Mouse (Mus musculus): ENCODE measurements around the gene Dnmt3l. TPM values are rescaled to one million over a fixed set of nuclear protein-coding genes. Genes with fewer than 3 reads are reported as not detected.

The Dnmt3l gene
- total and polyA plus RNA-seq, 3 experiments, result 0.16 TPM; not detected in 2

DNA sequence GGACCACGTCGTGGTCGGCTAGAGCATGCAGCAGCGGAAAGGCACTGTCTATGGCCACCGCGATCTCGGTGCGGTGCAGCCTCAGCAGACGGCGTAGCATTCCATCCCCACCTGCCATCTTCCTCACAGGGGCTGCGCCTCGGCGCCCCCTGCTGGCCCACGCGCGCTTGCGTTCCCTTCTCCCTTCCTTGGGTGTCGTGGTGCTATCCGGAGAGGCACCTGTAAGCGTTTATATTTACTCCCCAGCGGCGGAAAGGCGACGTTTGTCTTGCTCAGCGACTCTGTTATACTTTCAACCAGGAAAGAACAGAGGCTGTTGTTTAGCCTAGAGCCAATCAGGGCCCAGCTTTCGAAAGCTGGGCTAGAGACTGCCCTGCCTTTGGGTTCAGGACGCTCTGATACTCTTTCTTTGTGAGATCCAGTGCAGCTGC is 1.7 kb downstream of the Dnmt3l start, which contains the start of gene Aire:
Aire (minus strand) TSS at position 205 of the 431 bp plus-strand sequence.
- H3K9me3 ChIP-seq (replicated peaks), result no peaks in the 10 kb centered on the region
- TF ChIP-seq CTCF (IDR thresholded peaks at IDR 0.05; ENCODE audit: low read depth, low read length) (peak; percentile 60), GATA1 (IDR thresholded peaks at IDR 0.05; ENCODE audit: borderline replicate concordance, low read length) (no peak)
- H3K4me3 ChIP-seq (ENCODE audit: low read depth, low read length), result no peak within 1 kb of the TSS
- DNase-seq (ENCODE audit: low spot score) (no peak), ATAC-seq (ENCODE audit: extremely low read depth, insufficient number of reproducible peaks, low FRiP score, poor library complexity, severe bottlenecking) (no peak)
- no peaks in the 10 kb centered on the region for H3K36me3 ChIP-seq (replicated peaks)
- peaks cover 19% of the 10 kb centered on the region for H3K27me3 ChIP-seq (ENCODE audit: insufficient read depth, low read length)
- no peaks in the 10 kb centered on the region for H3K4me1 ChIP-seq (ENCODE audit: insufficient read depth, low read depth, low read length)

DNA sequence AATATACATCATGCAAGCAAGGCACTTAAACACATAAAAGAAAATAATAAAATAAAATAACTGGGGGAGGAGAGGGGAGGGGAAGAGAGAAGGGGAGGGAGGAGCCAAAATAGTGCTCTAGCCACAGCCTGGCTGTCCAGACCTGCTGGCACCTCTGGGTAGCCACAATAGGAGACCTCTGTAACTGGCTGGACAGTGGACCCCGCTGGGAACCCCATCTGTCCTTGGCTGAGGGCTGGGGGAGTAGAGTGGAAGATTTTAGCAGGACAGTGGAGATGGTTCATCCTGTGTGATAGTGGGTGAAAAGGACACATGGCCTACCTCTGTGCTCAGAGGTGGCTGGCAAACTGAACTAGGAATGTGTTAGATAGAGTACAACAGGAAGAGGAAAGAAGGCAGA is 2.8 kb downstream of the Dnmt3l start:
- H3K9me3 ChIP-seq (replicated peaks), result no peaks in the 10 kb centered on the region
- H3K4me3 ChIP-seq (ENCODE audit: low read depth, low read length), result no peak overlapping the region
- TF ChIP-seq GATA1 (IDR thresholded peaks at IDR 0.05; ENCODE audit: borderline replicate concordance, low read length) (no peak), TAL1 (conservative IDR thresholded peaks at IDR 0.05; ENCODE audit: low read depth, low read length) (no peak), CTCF (IDR thresholded peaks at IDR 0.05; ENCODE audit: low read depth, low read length) (no peak), GATA2 (IDR thresholded peaks at IDR 0.05; ENCODE audit: borderline replicate concordance, low read depth, low read length) (no peak), POLR2AphosphoS5 (IDR thresholded peaks at IDR 0.05; ENCODE audit: insufficient replicate concordance, low read depth, low read length) (no peak)
- no peak for ATAC-seq (ENCODE audit: extremely low read depth, insufficient number of reproducible peaks, low FRiP score, poor library complexity, severe bottlenecking)
- no peaks in the 10 kb centered on the region for H3K4me1 ChIP-seq (ENCODE audit: insufficient read depth, low read depth, low read length)
- no peaks in the 10 kb centered on the region for H3K36me3 ChIP-seq (replicated peaks)
- no peak for DNase-seq (ENCODE audit: low spot score)
- peaks cover 21% of the 10 kb centered on the region for H3K27me3 ChIP-seq (ENCODE audit: insufficient read depth, low read length)

DNA sequence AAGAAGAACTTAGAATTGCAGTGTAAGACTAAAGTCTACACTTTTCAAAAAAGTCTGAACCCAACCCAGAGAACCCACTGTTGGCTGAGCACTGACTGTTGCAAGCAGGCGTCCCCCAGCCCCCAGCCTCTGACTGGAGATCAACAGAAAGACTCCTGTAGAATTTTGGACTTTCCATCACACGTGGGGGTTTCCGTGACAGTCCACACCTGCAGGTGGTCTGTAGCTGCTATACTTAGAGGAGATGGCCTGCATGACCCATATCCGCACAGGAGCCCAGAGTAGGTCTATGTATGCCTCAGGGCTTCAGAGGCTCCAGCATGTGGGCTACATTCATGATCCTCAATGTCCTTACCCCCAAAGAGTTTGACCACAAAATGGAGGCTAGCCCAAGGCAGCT is 4.6 kb downstream of the Dnmt3l start:
- Histone ChIP-seq H3K4me3 (ENCODE audit: low read depth, low read length) (no peak overlapping the region), H3K9me3 (replicated peaks) (no peaks in the 10 kb centered on the region), H3K4me1 (ENCODE audit: insufficient read depth, low read depth, low read length) (no peaks in the 10 kb centered on the region), H3K36me3 (replicated peaks) (no peaks in the 10 kb centered on the region), H3K27me3 (ENCODE audit: insufficient read depth, low read length) (peaks cover 20% of the 10 kb centered on the region)
- ATAC-seq (ENCODE audit: extremely low read depth, insufficient number of reproducible peaks, low FRiP score, poor library complexity, severe bottlenecking) (no peak), DNase-seq (ENCODE audit: low spot score) (no peak)
- no peak for TF ChIP-seq TAL1 (conservative IDR thresholded peaks at IDR 0.05; ENCODE audit: low read depth, low read length)
- no peak for TF ChIP-seq POLR2AphosphoS5 (IDR thresholded peaks at IDR 0.05; ENCODE audit: insufficient replicate concordance, low read depth, low read length)
- TF ChIP-seq GATA2 (IDR thresholded peaks at IDR 0.05; ENCODE audit: borderline replicate concordance, low read depth, low read length), result no peak
- TF ChIP-seq GATA1 (IDR thresholded peaks at IDR 0.05; ENCODE audit: borderline replicate concordance, low read length), result no peak
- no peak for TF ChIP-seq CTCF (IDR thresholded peaks at IDR 0.05; ENCODE audit: low read depth, low read length)

DNA sequence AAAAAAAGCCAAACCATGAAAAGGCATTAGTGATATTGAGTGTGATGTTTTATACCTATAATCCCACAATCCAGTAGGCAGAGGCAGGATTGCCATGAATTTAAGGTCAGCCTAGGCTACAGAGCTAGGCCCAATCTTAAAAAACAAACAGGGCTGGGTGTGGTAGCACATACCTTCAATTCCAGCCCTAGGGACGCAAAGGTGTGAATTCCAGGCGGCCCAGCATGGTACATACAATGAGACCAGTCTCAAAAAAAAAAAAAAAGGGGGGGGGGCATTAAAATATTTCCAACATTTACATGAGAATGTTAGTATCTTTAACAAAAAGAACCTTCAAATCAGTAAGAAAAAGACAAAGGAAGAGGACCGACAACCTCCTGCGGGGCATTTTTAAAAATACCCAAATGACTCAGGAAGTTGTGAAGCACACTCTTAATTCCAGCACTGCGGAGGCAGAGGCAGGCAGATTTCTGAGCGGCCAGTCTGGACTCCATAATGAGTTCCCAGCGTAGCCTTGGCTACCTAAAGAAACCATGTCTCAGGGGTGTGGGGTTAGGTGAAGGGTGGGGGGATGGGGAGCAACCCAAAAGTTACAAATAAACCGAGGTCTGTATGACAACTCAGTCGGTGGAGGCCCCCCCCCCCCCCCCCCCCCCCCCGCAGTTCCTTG is 6.4 kb downstream of the Dnmt3l start:
- Histone ChIP-seq H3K36me3 (replicated peaks) (no peaks in the 10 kb centered on the region), H3K4me3 (ENCODE audit: low read depth, low read length) (no peak overlapping the region)

DNA sequence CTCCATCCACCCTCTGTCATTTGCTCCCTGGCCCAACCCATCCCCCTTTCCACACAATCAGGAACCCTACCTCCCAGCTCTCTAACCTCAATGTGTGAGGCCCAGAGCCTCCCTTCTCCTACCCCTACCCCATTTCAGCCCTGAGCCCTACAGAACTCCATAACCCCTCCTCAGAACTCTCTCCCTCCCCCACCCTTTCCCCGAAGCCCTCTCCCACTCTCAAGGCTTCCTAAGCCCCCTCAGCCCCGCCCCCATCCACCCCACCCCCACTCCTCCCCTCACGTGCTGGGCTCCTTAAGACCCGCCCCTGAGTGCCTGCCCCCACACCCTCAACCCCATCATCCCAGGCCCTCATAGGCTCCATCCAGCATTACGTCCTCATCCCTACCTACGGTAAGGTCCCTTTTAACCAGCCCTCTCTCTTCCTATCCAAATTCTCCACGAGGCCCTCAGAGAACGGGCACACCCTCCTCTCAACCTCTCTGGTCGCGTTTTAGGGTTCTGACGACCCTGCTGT is 7.8 kb downstream of the Dnmt3l start:
- Histone ChIP-seq H3K36me3 (replicated peaks) (no peaks in the 10 kb centered on the region), H3K4me3 (ENCODE audit: low read depth, low read length) (no peak overlapping the region), H3K9me3 (replicated peaks) (no peaks in the 10 kb centered on the region), H3K27me3 (ENCODE audit: insufficient read depth, low read length) (peaks cover 16% of the 10 kb centered on the region), H3K4me1 (ENCODE audit: insufficient read depth, low read depth, low read length) (no peaks in the 10 kb centered on the region)
- no peak for ATAC-seq (ENCODE audit: extremely low read depth, insufficient number of reproducible peaks, low FRiP score, poor library complexity, severe bottlenecking)
- DNase-seq (ENCODE audit: low spot score), result no peak
- TF ChIP-seq GATA2 (IDR thresholded peaks at IDR 0.05; ENCODE audit: borderline replicate concordance, low read depth, low read length) (no peak), POLR2AphosphoS5 (IDR thresholded peaks at IDR 0.05; ENCODE audit: insufficient replicate concordance, low read depth, low read length) (no peak), TAL1 (conservative IDR thresholded peaks at IDR 0.05; ENCODE audit: low read depth, low read length) (no peak), GATA1 (IDR thresholded peaks at IDR 0.05; ENCODE audit: borderline replicate concordance, low read length) (no peak), CTCF (IDR thresholded peaks at IDR 0.05; ENCODE audit: low read depth, low read length) (no peak)

More for the DNA sequence above, 6.4 kb downstream of the Dnmt3l start:
- DNase-seq (ENCODE audit: low spot score) (no peak), ATAC-seq (ENCODE audit: extremely low read depth, insufficient number of reproducible peaks, low FRiP score, poor library complexity, severe bottlenecking) (no peak)
- peaks cover 16% of the 10 kb centered on the region for H3K27me3 ChIP-seq (ENCODE audit: insufficient read depth, low read length)
- H3K4me1 ChIP-seq (ENCODE audit: insufficient read depth, low read depth, low read length), result no peaks in the 10 kb centered on the region
- no peaks in the 10 kb centered on the region for H3K9me3 ChIP-seq (replicated peaks)
- TF ChIP-seq POLR2AphosphoS5 (IDR thresholded peaks at IDR 0.05; ENCODE audit: insufficient replicate concordance, low read depth, low read length) (no peak), TAL1 (conservative IDR thresholded peaks at IDR 0.05; ENCODE audit: low read depth, low read length) (no peak), GATA1 (IDR thresholded peaks at IDR 0.05; ENCODE audit: borderline replicate concordance, low read length) (no peak), CTCF (IDR thresholded peaks at IDR 0.05; ENCODE audit: low read depth, low read length) (no peak), GATA2 (IDR thresholded peaks at IDR 0.05; ENCODE audit: borderline replicate concordance, low read depth, low read length) (no peak)

DNA sequence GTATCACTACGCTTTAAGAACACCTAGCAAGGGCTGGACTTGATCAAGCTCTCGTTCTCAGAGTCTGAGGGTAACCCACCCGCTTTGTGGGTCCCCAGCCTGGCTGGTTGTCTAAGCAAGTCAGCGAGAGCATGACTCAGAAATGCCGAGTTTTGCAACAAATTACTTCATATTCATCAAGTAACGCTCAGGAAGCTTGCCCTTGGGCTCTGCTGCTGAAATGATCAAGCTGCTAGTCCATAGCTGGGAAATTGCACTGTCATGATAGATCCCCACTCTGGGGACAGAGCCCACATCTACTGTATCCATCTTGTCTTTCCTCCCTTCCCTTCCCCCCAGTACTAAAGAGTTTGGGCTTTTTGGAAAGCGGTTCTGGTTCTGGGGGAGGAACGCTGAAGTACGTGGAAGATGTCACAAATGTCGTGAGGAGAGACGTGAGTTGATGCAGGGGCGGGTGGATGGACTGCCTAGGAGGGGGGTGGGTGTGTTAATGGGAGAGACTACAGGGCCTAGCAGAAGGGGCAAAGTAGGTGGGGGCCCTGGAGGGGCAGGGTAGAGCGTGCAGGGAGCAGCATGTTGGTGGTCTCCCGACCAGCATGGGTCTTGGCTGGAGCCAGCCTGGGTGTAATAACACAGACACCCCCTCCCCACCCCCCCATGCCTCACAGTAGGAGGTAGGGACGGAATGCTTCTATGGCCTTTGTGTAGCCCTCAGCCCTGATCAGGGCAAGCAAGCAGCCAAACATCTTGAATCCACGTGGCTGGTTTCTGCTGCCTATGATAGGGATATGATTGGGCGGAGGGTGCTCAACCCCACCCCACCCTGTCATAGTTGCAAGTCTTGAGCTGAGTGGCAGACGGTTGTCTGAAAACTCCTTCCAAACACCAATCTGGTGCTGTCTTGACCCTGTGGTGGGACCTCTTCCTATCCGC is 13.2 kb downstream of the Dnmt3l start:
- TF ChIP-seq GATA2 (IDR thresholded peaks at IDR 0.05; ENCODE audit: borderline replicate concordance, low read depth, low read length) (no peak), TAL1 (conservative IDR thresholded peaks at IDR 0.05; ENCODE audit: low read depth, low read length) (no peak), CTCF (IDR thresholded peaks at IDR 0.05; ENCODE audit: low read depth, low read length) (no peak), GATA1 (IDR thresholded peaks at IDR 0.05; ENCODE audit: borderline replicate concordance, low read length) (no peak), POLR2AphosphoS5 (IDR thresholded peaks at IDR 0.05; ENCODE audit: insufficient replicate concordance, low read depth, low read length) (no peak)
- Histone ChIP-seq H3K36me3 (replicated peaks) (no peaks in the 10 kb centered on the region), H3K4me1 (ENCODE audit: insufficient read depth, low read depth, low read length) (no peaks in the 10 kb centered on the region), H3K4me3 (ENCODE audit: low read depth, low read length) (no peak overlapping the region), H3K27me3 (ENCODE audit: insufficient read depth, low read length) (peaks cover 17% of the 10 kb centered on the region), H3K9me3 (replicated peaks) (no peaks in the 10 kb centered on the region)
- DNase-seq (ENCODE audit: low spot score) (no peak), ATAC-seq (ENCODE audit: extremely low read depth, insufficient number of reproducible peaks, low FRiP score, poor library complexity, severe bottlenecking) (no peak)

Measured in G1E (cell line).